Mouse (Mus musculus): ENCODE results near the gene Apol11b.
"Not testable (repeated sequence)": the region's sequence is repeated elsewhere in the genome, so short reads cannot be mapped to it uniquely, and the experiment has no call there.

- not testable (repeated sequence) for TF ChIP-seq CTCF (IDR thresholded peaks at IDR 0.05; ENCODE audit: insufficient read depth, low read length); POLR2A (IDR thresholded peaks at IDR 0.05; ENCODE audit: borderline replicate concordance, extremely low read depth, low read depth, low read length)
Observed at GRCm38 (mm10) chr15:77691532-77692311, 48.6 kb upstream of the Apol11b start.

All from lung, adult 2 months (tissue).